Mouse (Mus musculus): Measurements from ENCODE around the gene Ptpn3.
"Not testable (repeated sequence)": the region's sequence is repeated elsewhere in the genome, so short reads cannot be mapped to it uniquely, and the experiment has no call there.

Ptpn3 gene

DNA sequence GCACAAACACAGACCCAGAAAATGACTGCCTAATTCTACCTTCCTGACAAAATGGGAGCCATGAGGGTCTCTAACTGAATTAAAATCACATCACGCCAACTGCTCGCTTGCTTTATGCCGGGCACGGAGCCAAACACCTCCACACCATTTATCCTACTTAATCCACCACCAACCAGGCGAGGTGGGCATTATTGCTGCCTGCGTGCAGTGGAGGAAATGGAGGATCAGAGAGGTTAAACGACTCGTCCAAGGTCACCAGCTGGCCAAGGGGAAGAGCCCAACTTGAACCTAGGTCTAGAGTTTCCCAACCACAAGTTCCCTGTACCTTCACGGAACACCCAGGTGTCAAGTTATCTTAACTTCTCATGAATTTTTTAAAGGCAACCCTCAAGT is 2.3 kb downstream of the Ptpn3 start:
- no peak for DNase-seq (ENCODE audit: low read depth, low spot score)

DNA sequence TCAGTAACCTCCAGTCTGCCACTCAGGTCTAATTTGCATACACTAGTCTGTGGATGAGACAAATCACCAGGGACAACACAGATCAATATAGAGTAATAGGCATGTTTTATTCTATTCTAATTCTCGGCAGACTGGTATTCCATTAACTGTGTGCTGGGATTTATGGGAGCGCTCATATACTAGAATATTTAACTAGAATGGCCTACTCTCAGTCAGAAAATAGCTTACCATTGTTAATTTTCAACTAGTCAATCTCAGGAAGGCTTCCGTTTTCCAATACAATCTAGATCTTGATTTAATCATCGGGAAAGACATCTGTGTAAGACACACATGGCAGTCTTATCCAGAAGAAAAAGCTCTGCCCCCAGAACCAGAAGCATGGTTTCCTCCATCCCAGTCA is 3.5 kb downstream of the Ptpn3 start:
- no peak for DNase-seq (ENCODE audit: low read depth, low spot score)

DNA sequence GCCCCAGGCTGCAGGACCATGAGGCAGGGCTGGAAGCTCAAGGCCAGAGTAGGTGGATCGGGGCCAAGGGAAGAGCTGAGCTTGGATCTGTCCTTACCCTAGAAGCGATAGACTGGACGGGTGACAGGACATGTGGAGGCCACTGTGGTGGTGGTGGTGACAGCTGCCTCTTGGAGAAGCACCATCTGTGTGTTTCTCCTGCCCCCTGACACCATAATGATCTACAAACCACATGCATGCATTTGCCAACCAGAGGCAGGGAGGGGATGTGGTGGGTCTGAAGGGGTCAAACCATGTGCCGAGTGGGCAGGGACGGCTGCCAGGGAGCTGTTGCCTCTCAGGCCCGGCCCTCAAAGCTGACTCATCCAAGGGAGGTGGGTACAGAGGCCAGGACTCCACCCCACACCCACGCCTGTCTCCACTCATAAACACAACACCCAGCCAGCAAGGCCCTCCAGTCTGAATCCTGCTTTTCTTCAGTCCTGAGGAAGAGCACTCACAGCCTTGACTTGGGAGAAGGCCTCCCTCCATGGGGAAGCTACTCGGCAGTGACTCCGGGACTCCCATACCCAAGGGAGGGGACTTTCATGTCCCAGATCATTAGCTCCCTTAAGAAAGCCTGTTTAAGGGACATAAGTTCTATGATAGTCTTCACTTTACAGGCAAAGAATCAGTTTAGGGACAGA is 6.5 kb downstream of the Ptpn3 start:
- no peak for DNase-seq (ENCODE audit: low read depth, low spot score)

DNA sequence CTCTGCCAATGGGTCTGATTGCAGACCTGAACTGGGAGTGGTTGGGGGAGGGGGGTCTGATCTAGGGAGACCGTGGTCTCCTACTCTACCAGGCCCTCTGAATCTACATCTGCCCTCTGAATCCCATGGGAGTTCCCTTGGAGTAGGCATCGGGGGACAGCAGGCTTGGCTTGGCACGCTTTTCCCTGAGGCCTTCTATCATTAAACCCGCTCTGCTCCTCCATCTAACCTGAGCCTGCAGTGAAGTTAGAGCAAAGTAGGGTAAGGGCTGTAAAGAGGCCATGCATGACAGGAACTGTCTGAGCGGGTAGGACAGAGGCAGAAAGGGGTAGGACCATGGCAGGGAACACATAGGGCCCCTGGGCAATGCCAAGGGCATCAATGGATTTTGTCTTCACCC is 9.0 kb downstream of the Ptpn3 start:
- DNase-seq (ENCODE audit: low read depth, low spot score): no peak

DNA sequence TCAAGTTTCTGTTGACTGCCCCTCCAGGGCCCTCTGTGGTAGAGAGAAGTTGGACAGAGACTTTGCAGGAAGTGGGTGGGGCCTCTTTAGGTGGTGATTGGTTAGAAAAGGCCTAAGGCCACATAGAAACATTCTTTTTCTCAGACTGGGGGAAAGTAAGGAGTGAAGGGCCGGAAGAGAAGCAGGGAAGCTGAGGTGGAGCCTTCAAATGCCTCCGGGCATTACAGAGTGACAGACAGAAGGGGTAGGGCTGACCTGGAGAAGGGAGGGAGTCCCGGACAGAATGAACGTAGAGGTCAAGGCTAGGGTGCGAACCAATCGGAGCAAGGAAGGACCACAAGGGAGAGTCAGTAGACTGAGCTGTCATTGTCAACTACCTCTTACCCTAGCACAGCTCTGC is 11.6 kb downstream of the Ptpn3 start:
- DNase-seq (ENCODE audit: low read depth, low spot score): no peak

DNA sequence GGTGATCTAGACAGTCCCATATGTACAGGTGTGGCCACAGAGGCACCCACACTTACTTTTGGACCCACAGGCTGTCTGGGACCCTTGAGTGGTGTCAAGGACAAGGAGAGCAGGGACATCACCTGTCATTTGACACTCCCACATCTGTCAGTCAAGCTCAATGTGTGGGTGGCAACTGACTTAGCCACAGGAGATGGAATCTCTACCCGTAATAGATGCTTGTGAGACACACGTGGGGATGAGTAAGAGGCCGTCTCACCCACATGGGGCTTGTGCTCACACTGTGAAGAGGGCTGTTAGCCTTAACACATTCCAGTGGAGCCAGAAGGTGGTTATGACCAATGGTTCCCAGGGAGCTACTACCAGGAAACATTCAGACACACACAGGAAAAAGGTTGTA is 13.8 kb downstream of the Ptpn3 start:
- no peak for DNase-seq (ENCODE audit: low read depth, low spot score)

DNA sequence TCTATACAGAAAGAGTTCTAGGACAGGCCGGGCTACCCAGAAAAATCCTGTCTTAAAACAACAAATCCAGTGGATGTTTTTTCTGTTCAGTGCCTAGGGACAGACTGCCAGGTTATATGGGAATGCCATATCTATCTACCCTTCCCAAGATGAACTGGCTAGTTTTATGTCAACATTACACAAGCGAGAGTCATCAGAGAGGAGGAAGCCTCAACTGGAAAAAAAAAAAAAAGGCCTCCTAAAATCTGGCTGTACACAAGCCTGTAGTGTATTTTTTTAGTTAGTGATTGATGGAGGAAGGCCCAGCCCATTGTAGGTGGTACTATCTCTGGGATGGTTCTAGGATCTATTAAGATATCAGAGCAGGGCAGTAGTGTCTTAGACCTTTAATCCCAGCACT is 16.4 kb downstream of the Ptpn3 start:
- no peak for DNase-seq (ENCODE audit: low read depth, low spot score)

DNA sequence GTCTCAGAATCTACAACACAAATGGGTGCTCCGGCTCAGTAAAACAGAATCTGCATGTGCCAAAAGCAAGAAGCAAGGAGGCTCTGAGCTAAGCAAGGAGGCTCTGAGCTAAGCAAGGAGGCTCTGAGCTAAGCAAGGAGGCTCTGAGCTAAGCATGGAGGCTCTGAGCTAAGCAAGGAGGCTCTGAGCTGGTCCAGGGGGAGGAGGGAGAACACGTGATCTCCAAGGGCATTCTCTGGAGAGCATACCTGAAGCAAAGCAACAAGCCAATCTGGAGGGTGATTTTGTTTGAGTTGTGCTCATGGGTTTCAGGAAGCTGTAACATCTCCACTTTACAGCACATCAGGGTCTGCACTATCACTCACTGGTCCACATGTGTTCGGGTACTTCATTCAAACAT is 18.4 kb downstream of the Ptpn3 start:
- no peak for DNase-seq (ENCODE audit: low read depth, low spot score)

DNA sequence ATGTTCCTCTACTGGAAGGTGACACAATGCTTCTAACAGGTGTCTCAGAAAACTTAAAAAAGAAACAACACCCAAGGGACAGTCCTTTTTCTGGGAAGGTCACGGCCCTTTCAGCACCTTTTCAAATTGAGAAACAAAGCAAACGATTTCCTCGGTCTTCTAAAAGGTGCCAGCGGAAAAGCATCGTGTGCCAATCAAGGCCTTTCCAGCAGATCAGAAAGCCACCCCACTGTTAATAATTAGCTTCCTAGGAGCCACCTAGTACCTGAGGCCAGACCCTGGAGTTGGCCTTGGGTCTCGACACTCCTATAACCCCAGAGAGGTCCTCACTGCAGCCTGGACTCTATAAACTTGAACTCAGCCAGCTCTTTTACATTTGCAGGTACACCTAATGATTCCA is 19.0 kb downstream of the Ptpn3 start:
- no peak for DNase-seq (ENCODE audit: low read depth, low spot score)

DNA sequence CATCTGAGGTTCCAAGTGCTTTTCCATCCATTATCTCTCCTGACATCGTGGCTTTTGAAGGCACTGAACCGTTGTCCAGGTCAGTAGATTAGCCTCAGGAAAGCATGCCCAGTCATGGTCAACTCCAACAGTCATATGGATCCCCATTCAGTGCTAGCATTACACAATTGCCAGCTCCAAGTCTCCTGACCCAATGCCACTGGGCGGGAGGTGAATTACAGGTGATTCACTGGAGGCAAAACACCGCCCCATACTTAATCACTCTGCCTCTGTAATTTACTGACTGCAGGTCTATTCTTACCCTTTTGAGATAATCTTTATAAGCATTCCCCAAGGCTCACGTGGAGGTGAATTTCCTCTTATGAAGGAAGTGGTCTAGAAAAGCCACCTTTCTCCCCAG is 19.5 kb downstream of the Ptpn3 start:
- no peak for DNase-seq (ENCODE audit: low read depth, low spot score)

DNA sequence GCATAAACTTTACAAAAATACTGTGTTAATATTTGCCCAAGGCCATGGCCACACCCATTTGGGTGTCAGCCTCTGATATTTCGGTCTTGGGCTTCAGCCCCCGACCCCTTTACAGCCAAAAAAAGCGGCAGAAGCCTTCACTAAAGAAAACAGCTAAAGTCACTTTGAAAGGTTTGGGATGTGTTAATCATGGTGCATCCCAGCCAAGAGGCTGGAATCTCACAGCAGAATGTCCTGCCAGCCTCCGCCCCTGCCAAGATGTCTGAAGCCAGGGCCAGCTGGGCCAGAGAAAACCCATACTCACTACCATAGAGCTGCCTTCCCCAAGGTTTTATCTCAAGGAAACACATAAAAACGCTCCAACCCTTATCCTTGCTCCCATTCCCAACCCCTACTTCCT is 20.7 kb downstream of the Ptpn3 start:
- DNase-seq (ENCODE audit: low read depth, low spot score): no peak

DNA sequence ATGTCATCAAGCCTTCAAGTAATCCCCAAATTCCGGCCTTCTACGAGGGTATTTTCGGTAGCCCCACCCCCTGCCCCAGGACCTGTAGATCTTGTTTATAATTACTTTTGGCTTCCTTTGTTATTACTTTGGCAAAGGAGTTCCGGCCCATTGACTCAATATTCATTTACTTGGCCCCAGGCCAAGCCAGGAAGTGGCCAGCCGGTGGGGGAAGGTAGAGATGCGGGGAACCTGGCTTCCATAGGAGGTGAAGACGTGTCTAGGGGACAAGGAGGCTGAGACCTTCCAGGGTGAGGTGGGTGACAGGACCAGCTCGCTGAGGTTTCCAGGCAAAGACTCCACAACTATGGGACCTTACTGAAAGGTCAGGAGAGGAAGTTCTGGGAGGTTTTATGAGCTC is 22.4 kb downstream of the Ptpn3 start:
- DNase-seq (ENCODE audit: low read depth, low spot score): no peak

DNA sequence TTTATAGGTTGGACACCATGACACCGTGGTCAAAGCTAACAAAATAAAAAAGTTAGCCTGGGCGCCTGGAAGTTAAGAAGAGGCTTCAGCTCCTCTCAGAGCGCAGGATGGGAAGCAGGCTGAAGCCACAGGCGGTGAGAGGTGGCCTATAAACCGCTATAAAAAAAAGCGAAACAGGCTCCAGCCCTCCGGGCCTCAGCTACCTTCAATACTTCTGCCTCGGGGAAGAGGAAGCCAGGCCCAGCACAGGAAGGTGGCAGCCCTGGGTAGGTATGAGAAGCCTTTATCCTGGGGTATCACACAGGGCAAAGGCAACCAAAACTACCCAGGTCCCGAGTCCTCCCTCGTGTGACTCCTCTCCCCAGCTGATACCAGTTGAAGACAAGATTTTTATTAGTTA is 22.8 kb downstream of the Ptpn3 start:
- no peak for DNase-seq (ENCODE audit: low read depth, low spot score)

DNA sequence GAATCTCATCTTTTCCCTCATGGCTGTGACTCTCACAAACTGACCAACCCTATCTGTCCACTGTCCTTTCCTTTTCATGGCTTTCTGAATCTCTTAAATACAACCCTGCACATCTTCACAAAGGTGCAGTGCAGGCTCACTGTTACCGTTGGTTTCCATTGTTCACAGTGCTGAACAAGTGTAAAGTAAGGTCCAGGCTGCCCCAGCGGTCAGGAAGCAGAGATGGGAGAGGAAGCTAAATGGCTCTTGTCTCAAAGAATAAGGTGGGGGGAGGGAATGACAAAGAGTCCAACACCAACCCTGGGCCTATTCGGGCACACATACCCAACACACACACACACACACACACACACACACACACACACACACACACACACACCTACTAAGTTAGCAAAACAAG is 24.0 kb downstream of the Ptpn3 start:
- no peak for DNase-seq (ENCODE audit: low read depth, low spot score)

DNA sequence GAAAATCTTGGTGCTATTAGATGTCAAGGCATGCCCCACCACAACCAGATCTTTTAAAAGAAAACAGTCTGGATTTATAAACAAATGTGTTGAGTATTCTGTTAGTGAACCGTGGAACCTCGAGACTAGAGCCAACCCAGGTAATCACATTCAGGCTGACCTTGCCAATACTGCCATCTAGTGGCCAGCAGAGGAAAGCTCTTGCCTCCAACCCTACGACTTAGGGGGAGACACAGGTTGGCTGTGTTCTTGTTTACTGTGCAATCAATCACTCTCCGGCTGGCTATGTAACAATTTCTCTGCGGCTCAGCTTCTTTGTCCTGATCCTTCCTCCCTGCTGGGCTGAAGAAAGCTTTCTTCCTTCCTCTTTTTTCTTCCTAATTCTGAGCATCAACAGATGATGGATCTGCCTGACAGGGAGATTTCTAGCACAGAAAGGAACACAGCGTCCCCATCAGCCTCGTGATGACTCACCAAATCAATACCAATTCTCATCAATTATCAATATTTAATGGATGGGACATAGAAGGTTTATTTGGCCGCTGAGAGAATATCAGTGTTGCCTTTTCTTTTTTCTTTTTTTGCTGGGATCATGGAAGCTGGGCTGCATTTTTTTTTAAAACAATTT is 26.4 kb downstream of the Ptpn3 start:
- peak; percentile 49 for DNase-seq (ENCODE audit: low read depth, low spot score)

DNA sequence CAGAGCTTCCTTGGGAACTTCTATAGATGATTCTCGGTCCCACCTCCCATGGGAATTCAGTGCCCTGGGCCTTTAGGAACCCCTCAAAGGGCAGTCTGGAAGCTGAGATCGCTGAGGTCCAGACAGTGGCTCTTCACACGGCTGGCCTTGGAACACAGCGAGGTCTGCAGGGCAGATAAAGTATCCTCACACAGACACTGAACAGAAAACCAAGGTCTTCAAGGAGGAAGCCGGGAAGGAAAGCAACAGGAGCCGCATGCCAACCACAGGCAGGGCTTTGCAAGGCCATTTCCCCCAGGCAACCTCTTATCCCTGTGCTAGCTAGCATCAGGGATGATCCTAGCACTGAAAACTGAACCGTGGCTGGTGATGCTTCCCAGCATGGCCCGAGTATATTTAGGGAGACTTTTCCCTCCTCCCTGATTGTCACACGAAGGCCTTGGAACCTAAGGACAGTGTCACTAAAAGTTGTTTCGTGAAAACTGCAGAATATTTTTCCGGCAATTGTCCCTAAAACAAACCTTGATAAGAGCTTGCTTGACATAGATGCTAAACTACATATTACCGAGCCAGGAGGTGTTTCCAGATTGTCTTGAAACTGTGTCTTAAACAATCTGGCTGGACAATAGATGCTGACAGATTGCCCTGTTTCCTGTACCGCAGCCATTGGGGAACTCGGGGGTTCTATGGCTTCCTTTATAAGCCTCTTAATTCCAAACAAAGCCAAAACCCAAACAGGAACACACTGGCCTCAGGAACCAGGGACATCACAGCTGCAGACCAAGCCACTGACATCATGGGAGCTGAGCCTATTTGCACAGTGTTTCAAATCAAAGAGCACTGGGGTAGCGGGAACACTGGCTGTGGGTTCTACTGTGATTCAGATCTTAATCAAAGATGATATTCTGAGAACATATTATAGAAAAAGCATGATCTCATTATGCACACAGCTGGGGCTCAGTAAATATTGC is 27.8 kb downstream of the Ptpn3 start:
- no peak for DNase-seq (ENCODE audit: low read depth, low spot score)

DNA sequence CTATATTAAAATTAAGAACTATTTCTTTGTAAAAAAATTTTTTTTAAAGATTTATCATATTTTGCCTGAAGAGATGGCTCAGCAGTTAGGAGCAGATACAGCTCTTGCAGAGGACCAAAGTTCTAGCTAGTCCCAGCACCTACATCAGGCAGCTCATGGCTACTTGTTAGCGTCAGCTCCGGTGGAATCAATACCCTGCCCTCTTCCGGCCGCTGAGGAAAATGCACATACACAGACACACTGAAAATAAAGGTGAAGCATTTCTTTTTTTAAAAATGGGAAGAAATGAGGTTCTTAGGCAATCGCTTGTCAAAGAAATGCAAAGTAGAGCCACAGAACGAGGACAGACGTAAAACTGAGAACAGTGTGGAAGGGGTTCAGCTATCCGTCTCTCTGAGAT is 30.6 kb downstream of the Ptpn3 start:
- no peak for DNase-seq (ENCODE audit: low read depth, low spot score)

DNA sequence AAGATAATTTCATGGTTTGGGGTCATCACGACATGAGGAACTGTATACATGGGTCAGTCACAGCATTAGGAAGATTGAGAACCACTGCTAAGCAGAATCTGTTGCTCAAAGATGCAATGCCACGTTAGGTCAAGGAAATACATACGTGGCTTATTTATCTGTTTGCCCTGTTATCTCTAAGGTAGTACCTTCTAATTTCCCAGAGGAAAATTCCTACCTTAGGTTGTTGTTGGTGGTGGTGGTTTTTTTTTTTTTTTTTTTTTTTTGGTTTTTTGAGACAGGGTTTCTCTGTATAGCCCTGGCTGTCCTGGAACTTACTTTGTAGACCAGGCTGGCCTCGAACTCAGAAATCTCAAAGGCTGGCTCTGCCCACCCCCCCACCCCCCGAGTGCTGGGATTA is 31.1 kb downstream of the Ptpn3 start:
- DNase-seq (ENCODE audit: low read depth, low spot score): not testable (repeated sequence)

DNA sequence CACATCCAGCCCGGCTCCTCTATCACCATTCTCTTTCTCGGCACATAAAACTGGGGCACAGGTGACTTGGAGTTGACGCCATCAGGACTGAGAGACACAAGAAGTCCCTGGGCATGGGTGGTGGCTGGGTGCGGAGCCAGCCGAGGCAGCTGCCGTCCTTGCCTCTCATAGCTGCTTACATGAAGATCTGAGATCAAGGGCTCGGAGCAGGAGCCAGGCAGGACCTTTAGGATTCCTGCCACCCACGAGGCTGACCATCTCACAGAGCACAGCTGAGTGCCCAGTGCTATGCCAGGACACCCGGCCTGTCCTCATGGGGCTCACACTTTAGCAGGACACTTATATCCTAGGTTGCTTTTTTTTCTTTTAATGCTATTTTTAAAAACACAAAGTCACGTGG is 32.3 kb downstream of the Ptpn3 start:
- DNase-seq (ENCODE audit: low read depth, low spot score): no peak

DNA sequence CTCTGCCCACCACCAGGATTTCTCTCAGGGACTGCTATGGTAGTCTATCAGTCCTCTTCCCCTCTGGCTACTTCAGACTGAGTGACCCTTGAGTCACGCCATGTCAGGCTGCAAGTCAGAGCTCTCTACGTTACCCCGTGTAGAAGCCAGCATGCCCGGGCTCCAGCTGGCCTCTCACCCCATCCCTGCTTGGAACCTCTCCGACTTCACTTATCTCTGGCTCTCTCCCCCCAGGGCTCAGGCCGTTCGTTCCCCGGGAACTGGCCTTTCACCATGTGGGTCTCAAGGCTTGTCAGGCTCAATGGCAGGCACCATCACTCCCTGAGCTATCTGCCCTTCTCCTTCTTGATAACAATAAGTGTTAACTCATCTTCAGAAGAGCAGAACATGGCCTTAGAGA is 33.3 kb downstream of the Ptpn3 start:
- DNase-seq (ENCODE audit: low read depth, low spot score): no peak

DNA sequence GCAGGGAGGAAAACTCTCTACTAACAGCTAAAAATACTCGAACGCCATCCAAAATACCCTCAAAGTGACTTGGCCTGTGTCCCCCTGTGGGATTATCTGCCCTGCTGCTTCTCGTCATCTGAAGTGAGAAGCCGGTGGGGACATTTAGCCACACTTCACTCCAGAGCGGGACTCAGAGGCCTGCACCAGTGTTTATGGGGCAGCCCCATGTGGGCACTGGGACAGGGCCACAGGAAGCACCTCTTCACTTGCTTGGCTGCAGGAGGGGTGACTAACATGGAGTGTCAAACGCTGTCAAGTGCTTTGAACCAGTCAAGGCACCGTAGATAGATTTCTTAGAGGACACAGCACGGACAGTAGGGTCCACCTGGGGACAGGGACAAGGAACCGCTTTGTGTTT is 35.2 kb downstream of the Ptpn3 start:
- DNase-seq (ENCODE audit: low read depth, low spot score): no peak

DNA sequence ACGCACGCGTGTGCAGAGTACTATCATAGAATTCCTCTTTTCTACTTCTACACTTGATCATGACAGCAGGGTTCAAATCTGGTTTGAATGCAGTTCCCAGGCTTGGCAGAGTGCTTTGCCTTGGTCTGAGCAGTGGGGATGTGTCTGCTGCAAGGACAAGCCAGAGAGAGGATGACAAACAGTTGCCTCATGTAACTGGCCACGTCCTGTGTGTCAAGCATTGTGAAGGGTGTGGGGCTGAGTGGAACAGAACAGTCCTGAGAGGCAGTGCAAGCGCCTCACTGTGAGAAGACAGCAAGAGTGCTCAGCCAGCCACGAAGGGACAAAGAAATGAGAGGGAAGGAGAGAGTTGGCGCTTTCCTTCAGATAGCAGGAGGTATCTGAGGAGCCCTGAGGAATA is 37.9 kb downstream of the Ptpn3 start:
- no peak for DNase-seq (ENCODE audit: low read depth, low spot score)

All from retina, adult 2 months (tissue).